20 mouse cellular contexts compared by ENCODE assay signal in the genomic region with DNA sequence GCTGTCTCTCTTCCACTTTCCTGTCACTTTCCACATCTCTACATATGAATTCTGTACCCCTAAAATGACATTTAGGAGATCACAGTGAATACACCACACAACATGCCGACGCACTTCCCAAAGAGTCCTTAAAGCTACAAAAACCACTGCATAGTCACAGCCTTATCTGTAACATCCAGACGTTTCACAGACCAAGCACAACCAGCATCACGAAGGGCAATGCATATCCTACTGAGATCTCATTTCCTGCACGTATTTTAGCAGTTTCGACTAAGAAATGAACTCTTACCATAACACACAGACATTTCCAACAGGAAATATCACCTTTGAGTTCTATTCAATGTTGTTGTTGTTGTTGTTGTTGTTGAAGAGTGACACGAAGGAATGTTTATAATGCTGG. TPM values are rescaled to one million over a fixed set of nuclear protein-coding genes. Genes with fewer than 3 reads are reported as not detected.
DNase-seq lines count a peak whose midpoint lies in the region; ATAC-seq and TF ChIP-seq lines count a peak whose summit lies in the region.
"Had no signal": no experiment of that assay in that cellular context is flagged by ENCODE, and none has a peak within 500 bp of the region (broad histone marks: within the 10 kb centered on the region; RNA-seq: fewer than 3 reads in every experiment).

No protein-coding gene starts in this region.

- peak; percentile 86 to 90 for ATAC-seq in hematopoietic stem cell, adult 5-6 weeks (replicated peaks in 1 of 2; ENCODE audit: insufficient read depth in 1 of 2, low FRiP score in 2 of 2, low TSS enrichment in 1 of 2, low read depth in 1 of 2, poor library complexity in 2 of 2, severe bottlenecking in 2 of 2)
- ATAC-seq: lung, postnatal 0 days had no signal

- no peak overlapping the region for H3K4me3 ChIP-seq in left cerebral cortex, adult 2 months
- no peak overlapping the region for H3K4me3 ChIP-seq in MEL (ENCODE audit: control insufficient read depth in 1 of 2, insufficient read depth in 1 of 2, low read depth in 2 of 2, low read length in 2 of 2)
- H3K4me3 ChIP-seq: forebrain, embryonic 10.5 days; hindbrain, embryonic 15.5 days; limb, embryonic 15.5 days; neural tube, embryonic 15.5 days had no signal

- peaks cover 0 to 13% of the 10 kb centered on the region in 2 experiments; a peak in 2 of 4 replicates for H3K36me3 ChIP-seq in MEL (ENCODE audit: control insufficient read depth in 1 of 2, insufficient read depth in 2 of 2, low read length in 2 of 2)
- H3K36me3 ChIP-seq: hindbrain, embryonic 15.5 days; neural tube, embryonic 15.5 days had no signal

- TF ChIP-seq POLR2A in MEL (IDR thresholded peaks at IDR 0.05; ENCODE audit: control insufficient read depth in 1 of 2, insufficient read depth in 1 of 2, low read depth in 1 of 2, low read length in 2 of 2, poor library complexity in 1 of 2): no peak

- TF ChIP-seq EP300 in MEL (IDR thresholded peaks at IDR 0.05; ENCODE audit: low read depth in 1 of 2, low read length in 2 of 2): peak; percentile 88 to 91

- no peak for TF ChIP-seq RAD21 in MEL (IDR thresholded peaks at IDR 0.05; ENCODE audit: low read depth, low read length)

- H3K4me1 ChIP-seq in MEL (ENCODE audit: control insufficient read depth in 1 of 2, insufficient read depth in 2 of 2, low read length in 2 of 2): peaks cover 3 to 11% of the 10 kb centered on the region in 2 experiments
- H3K4me1 ChIP-seq: forebrain, embryonic 10.5 days; hindbrain, embryonic 15.5 days; limb, embryonic 15.5 days had no signal

- no peak for DNase-seq in left cerebral cortex, adult 2 months (ENCODE audit: extremely low spot score in 1 of 2, low spot score in 2 of 2)
- no peak for DNase-seq in left cerebral cortex, adult 8-10 months (ENCODE audit: low spot score in 2 of 2)
- peak; percentile 85 for DNase-seq in MEL (ENCODE audit: low read depth, low spot score)
- DNase-seq in naive thymus-derived CD4-positive, alpha-beta T cell, adult 2 months (ENCODE audit: low read depth): peak; percentile 21
- no peak for DNase-seq in spleen, postnatal 10 days (ENCODE audit: low spot score in 2 of 2)
- DNase-seq in lung, postnatal 36 days: no peak
- DNase-seq: adrenal gland, postnatal 10 days; B cell, adult 2 months; cerebellum, adult 2 months; gastrocnemius, postnatal 14 days; kidney, adult 11 months; kidney, postnatal 25 days; right cerebral cortex, postnatal 25 days; thymus, postnatal 4 days had no signal

- intact Hi-C loops in left cerebral cortex, adult 2 months (cut with DNase I): no loop called here

- H3K9me3 ChIP-seq in MEL (replicated peaks; ENCODE audit: insufficient read depth, low read length): no peaks in the 10 kb centered on the region
- H3K9me3 ChIP-seq: forebrain, embryonic 10.5 days; hindbrain, embryonic 15.5 days; limb, embryonic 15.5 days; neural tube, embryonic 15.5 days had no signal

- no peaks in the 10 kb centered on the region for H3K27me3 ChIP-seq in MEL (ENCODE audit: control insufficient read depth in 1 of 2, insufficient read depth in 2 of 2, low read length in 2 of 2)
- H3K27me3 ChIP-seq: hindbrain, embryonic 15.5 days; limb, embryonic 15.5 days had no signal

- no peak for TF ChIP-seq CTCF in left cerebral cortex, adult 2 months (IDR thresholded peaks at IDR 0.05)
- TF ChIP-seq CTCF in MEL (IDR thresholded peaks at IDR 0.05 in 2 of 3, conservative IDR thresholded peaks at IDR 0.05 in 1 of 3; ENCODE audit: control insufficient read depth in 1 of 3, insufficient read depth in 1 of 3, low read depth in 2 of 3, low read length in 3 of 3, poor library complexity in 1 of 3, severe bottlenecking in 1 of 3): no peak

- H3K9ac ChIP-seq in MEL (ENCODE audit: control insufficient read depth, low read depth, low read length, poor library complexity, severe bottlenecking): no peak overlapping the region
- H3K9ac ChIP-seq: hindbrain, embryonic 15.5 days; limb, embryonic 15.5 days; neural tube, embryonic 15.5 days had no signal

- peak overlapping the region; percentile 21 for H3K27ac ChIP-seq in left cerebral cortex, adult 2 months
- H3K27ac ChIP-seq in MEL (ENCODE audit: control insufficient read depth, low read depth, low read length): peak overlapping the region; percentile 67
- H3K27ac ChIP-seq: forebrain, embryonic 10.5 days; hindbrain, embryonic 15.5 days; limb, embryonic 15.5 days; neural tube, embryonic 15.5 days had no signal

- no peaks in the 10 kb centered on the region for H3K79me2 ChIP-seq in MEL (ENCODE audit: control insufficient read depth, insufficient read depth, low read length, poor library complexity)

TF ChIP-seq in MEL, 35 proteins besides CTCF, POLR2A, EP300 and RAD21:
- TF ChIP-seq ZC3H11A (IDR thresholded peaks at IDR 0.05; ENCODE audit: low read depth, low read length) (no peak), ZKSCAN1 (IDR thresholded peaks at IDR 0.05; ENCODE audit: low read depth, low read length) (no peak), TAL1 (IDR thresholded peaks at IDR 0.05; ENCODE audit: low read length) (peak; percentile 96), USF1 (IDR thresholded peaks at IDR 0.05; ENCODE audit: low read depth, low read length) (no peak), MXI1 (IDR thresholded peaks at IDR 0.05; ENCODE audit: low read depth, low read length) (no peak), UBTF (IDR thresholded peaks at IDR 0.05; ENCODE audit: borderline replicate concordance, insufficient read depth, low read depth, low read length) (no peak), ETS1 (IDR thresholded peaks at IDR 0.05; ENCODE audit: low read depth, low read length) (peak; percentile 83), KAT2A (conservative IDR thresholded peaks at IDR 0.05; ENCODE audit: low read depth, low read length) (no peak), E2F4 (IDR thresholded peaks at IDR 0.05; ENCODE audit: borderline replicate concordance, low read depth, low read length) (no peak), CHD1 (IDR thresholded peaks at IDR 0.05; ENCODE audit: low read depth, low read length) (no peak), SIN3A (IDR thresholded peaks at IDR 0.05; ENCODE audit: low read length) (peak; percentile 59), GATA1 (IDR thresholded peaks at IDR 0.05; ENCODE audit: low read depth, low read length) (peak; percentile 94), GABPA (IDR thresholded peaks at IDR 0.05; ENCODE audit: low read depth, low read length) (no peak), ZMIZ1 (IDR thresholded peaks at IDR 0.05; ENCODE audit: low read depth, low read length) (no peak), SMC3 (IDR thresholded peaks at IDR 0.05; ENCODE audit: low read depth, low read length) (no peak), MEF2A (IDR thresholded peaks at IDR 0.05; ENCODE audit: extremely low read depth, insufficient replicate concordance, low read depth, low read length, poor library complexity, severe bottlenecking) (no peak), NELFE (IDR thresholded peaks at IDR 0.05; ENCODE audit: low read depth, low read length) (no peak), MYC (IDR thresholded peaks at IDR 0.05; ENCODE audit: low read depth, low read length) (peak; percentile 60; the same call in 1 of the 2 replicates), NRF1 (IDR thresholded peaks at IDR 0.05; ENCODE audit: insufficient read depth, low read depth, low read length, poor library complexity, severe bottlenecking) (no peak), MYB (IDR thresholded peaks at IDR 0.05; ENCODE audit: low read depth, low read length) (no peak), RCOR1 (IDR thresholded peaks at IDR 0.05; ENCODE audit: low read depth, low read length) (peak; percentile 94), MAFK (IDR thresholded peaks at IDR 0.05; ENCODE audit: borderline replicate concordance, low read depth, low read length) (peak; percentile 25; the same call in 1 of the 2 replicates), TCF12 (IDR thresholded peaks at IDR 0.05; ENCODE audit: low read depth, low read length) (peak; percentile 92), MAZ (IDR thresholded peaks at IDR 0.05; ENCODE audit: low read depth, low read length) (no peak), MAX (IDR thresholded peaks at IDR 0.05; ENCODE audit: low read length) (peak; percentile 51), ZNF384 (IDR thresholded peaks at IDR 0.05; ENCODE audit: low read depth, low read length) (no peak; the same call in 1 of the 2 replicates), POLR2AphosphoS2 (IDR thresholded peaks at IDR 0.05; ENCODE audit: low read length) (no peak), USF2 (IDR thresholded peaks at IDR 0.05; ENCODE audit: borderline replicate concordance in 1 of 2, insufficient read depth in 1 of 2, low read depth in 1 of 2, low read length in 2 of 2) (no peak), TBP (IDR thresholded peaks at IDR 0.05; ENCODE audit: low read depth, low read length) (no peak), CHD2 (IDR thresholded peaks at IDR 0.05; ENCODE audit: low read length) (no peak), HCFC1 (IDR thresholded peaks at IDR 0.05; ENCODE audit: low read depth, low read length) (no peak), JUND (IDR thresholded peaks at IDR 0.05; ENCODE audit: low read depth, low read length) (no peak), POLR2AphosphoS5 (IDR thresholded peaks at IDR 0.05; ENCODE audit: borderline replicate concordance, low read depth, low read length) (no peak), ELF1 (IDR thresholded peaks at IDR 0.05; ENCODE audit: low read depth, low read length) (no peak), BHLHE40 (IDR thresholded peaks at IDR 0.05; ENCODE audit: borderline replicate concordance, low read depth, low read length) (peak; percentile 50; the same call in 1 of the 2 replicates)

RNA-seq across cellular contexts. Expression of a gene that starts 8.8 kb away (rescaled TPM):
- total RNA-seq in left cerebral cortex, adult 2 months (2021): 10 to 100 TPM; 65.4 to 69.3 TPM
- 10 to 100 TPM; 69.4 to 88.4 (median 77.1) TPM for total RNA-seq in left cerebral cortex, adult 8-10 months (2022)
- total RNA-seq in MEL (2012; rRNA removed): 2.3 and 3.4 TPM in 2 replicates
- polyA plus RNA-seq in MEL (2012; ENCODE audit: insufficient read depth in 1 of 2, insufficient read length in 2 of 2, low read depth in 1 of 2, low replicate concordance in 2 of 2, missing spikeins in 1 of 2): 1 to 10 TPM in 1 of 2 experiments, not detected in 1; 4.3 TPM
- 63.7 and 83.5 TPM in 2 replicates for total RNA-seq in hematopoietic stem cell, adult 5-6 weeks (2017)

Comparison
In these comparisons a context has a peak if more than half of its experiments do, and no peak if none do; other contexts are left out.
1. DNase-seq: peak in MEL (single experiment) and naive thymus-derived CD4-positive, alpha-beta T cell, adult 2 months (single experiment); none in left cerebral cortex, adult 2 months (0 of 2), left cerebral cortex, adult 8-10 months (0 of 2), spleen, postnatal 10 days (0 of 2) and lung, postnatal 36 days (single experiment).
2. RNA of a gene that starts 8.8 kb away (total RNA-seq): 69.4 to 88.4 TPM in left cerebral cortex, adult 8-10 months, 65.4 to 69.3 TPM in left cerebral cortex, adult 2 months and 63.7 to 83.5 TPM in hematopoietic stem cell, adult 5-6 weeks; 2.3 to 3.4 TPM in MEL; every median in the first group is over 10 times any median in the second.